Mouse (Mus musculus): ENCODE results near the gene Akap11. TPM values are rescaled to one million over a fixed set of nuclear protein-coding genes. Genes with fewer than 3 reads are reported as not detected.

Akap11 gene
- total and polyA plus RNA-seq, 2 experiments, result 3.3 to 36.0 TPM

- no peaks in the 10 kb centered on the region for H3K36me3 ChIP-seq (ENCODE audit: control insufficient read depth, insufficient read depth, low read length)
- H3K4me1 ChIP-seq (ENCODE audit: control insufficient read depth, insufficient read depth, low read length), result no peaks in the 10 kb centered on the region
- TF ChIP-seq CTCF (IDR thresholded peaks at IDR 0.05; ENCODE audit: low read depth, low read length) (no peak), POLR2A (IDR thresholded peaks at IDR 0.05; ENCODE audit: extremely low read depth, insufficient read depth, low read length) (no peak)
- H3K79me2 ChIP-seq (ENCODE audit: control insufficient read depth, insufficient read depth, low read length), result no peaks in the 10 kb centered on the region
- H3K27ac ChIP-seq (replicated peaks; ENCODE audit: insufficient read depth, low read depth, low read length), result 0 out of 2 replicates have a peak overlapping the region, but pooled peaks have one; percentile 16
- 81% methylated on average over 6 of the region's 6 CpGs for WGBS
- no peak overlapping the region for H3K9ac ChIP-seq (ENCODE audit: low read depth, low read length)
- peak; percentile 29 for DNase-seq (ENCODE audit: extremely low read depth, low read depth, low spot score)
- no peaks in the 10 kb centered on the region for H3K27me3 ChIP-seq (ENCODE audit: control insufficient read depth, insufficient read depth, low read length)
- H3K4me3 ChIP-seq (ENCODE audit: insufficient read depth, low read depth, low read length), result no peak overlapping the region
These were observed 12.2 kb upstream of the Akap11 start for GRCm38 (mm10) chr14:78548807-78549206.

GRCm38 (mm10) chr14:78541319-78541718, 4.7 kb upstream of the Akap11 start:
- no peak for DNase-seq (ENCODE audit: extremely low read depth, low read depth, low spot score)
- Histone ChIP-seq H3K4me1 (ENCODE audit: control insufficient read depth, insufficient read depth, low read length) (no peaks in the 10 kb centered on the region; the same call in 1 of the 2 replicates), H3K36me3 (ENCODE audit: control insufficient read depth, insufficient read depth, low read length) (no peaks in the 10 kb centered on the region), H3K79me2 (ENCODE audit: control insufficient read depth, insufficient read depth, low read length) (peaks cover 1% of the 10 kb centered on the region; the same call in 1 of the 2 replicates), H3K27me3 (ENCODE audit: control insufficient read depth, insufficient read depth, low read length) (no peaks in the 10 kb centered on the region), H3K9ac (ENCODE audit: low read depth, low read length) (no peak overlapping the region), H3K27ac (replicated peaks; ENCODE audit: insufficient read depth, low read depth, low read length) (no peak overlapping the region), H3K4me3 (ENCODE audit: insufficient read depth, low read depth, low read length) (no peak overlapping the region)
- 82% methylated on average over 3 of the region's 3 CpGs for WGBS
- no peak for TF ChIP-seq CTCF (IDR thresholded peaks at IDR 0.05; ENCODE audit: low read depth, low read length)
- no peak for TF ChIP-seq POLR2A (IDR thresholded peaks at IDR 0.05; ENCODE audit: extremely low read depth, insufficient read depth, low read length)

- H3K4me1 ChIP-seq (ENCODE audit: control insufficient read depth, insufficient read depth, low read length), result peaks cover 2% of the 10 kb centered on the region; the same call in 1 of the 2 replicates
- no peaks in the 10 kb centered on the region for H3K36me3 ChIP-seq (ENCODE audit: control insufficient read depth, insufficient read depth, low read length)
- no peak overlapping the region for H3K9ac ChIP-seq (ENCODE audit: low read depth, low read length)
- TF ChIP-seq CTCF (IDR thresholded peaks at IDR 0.05; ENCODE audit: low read depth, low read length) (no peak), POLR2A (IDR thresholded peaks at IDR 0.05; ENCODE audit: extremely low read depth, insufficient read depth, low read length) (no peak)
- no peak for DNase-seq (ENCODE audit: extremely low read depth, low read depth, low spot score)
- 96% methylated on average over 1 of the region's 1 CpGs for WGBS
- no peak overlapping the region for H3K27ac ChIP-seq (replicated peaks; ENCODE audit: insufficient read depth, low read depth, low read length)
- H3K4me3 ChIP-seq (ENCODE audit: insufficient read depth, low read depth, low read length), result no peak overlapping the region
- H3K79me2 ChIP-seq (ENCODE audit: control insufficient read depth, insufficient read depth, low read length), result peaks cover 4% of the 10 kb centered on the region; the same call in 1 of the 2 replicates
- no peaks in the 10 kb centered on the region for H3K27me3 ChIP-seq (ENCODE audit: control insufficient read depth, insufficient read depth, low read length)
These were observed 3.2 kb upstream of the Akap11 start for GRCm38 (mm10) chr14:78539821-78540220.

GRCm38 (mm10) chr14:78538572-78539320, 2.1 kb upstream of the Akap11 start:
- Histone ChIP-seq H3K36me3 (ENCODE audit: control insufficient read depth, insufficient read depth, low read length) (no peaks in the 10 kb centered on the region), H3K4me1 (ENCODE audit: control insufficient read depth, insufficient read depth, low read length) (peaks cover 2% of the 10 kb centered on the region; the same call in 1 of the 2 replicates), H3K9ac (ENCODE audit: low read depth, low read length) (no peak overlapping the region), H3K27me3 (ENCODE audit: control insufficient read depth, insufficient read depth, low read length) (no peaks in the 10 kb centered on the region), H3K27ac (replicated peaks; ENCODE audit: insufficient read depth, low read depth, low read length) (no peak overlapping the region), H3K4me3 (ENCODE audit: insufficient read depth, low read depth, low read length) (no peak overlapping the region), H3K79me2 (ENCODE audit: control insufficient read depth, insufficient read depth, low read length) (peaks cover 10% of the 10 kb centered on the region; the same call in 1 of the 2 replicates)
- TF ChIP-seq POLR2A (IDR thresholded peaks at IDR 0.05; ENCODE audit: extremely low read depth, insufficient read depth, low read length) (no peak), CTCF (IDR thresholded peaks at IDR 0.05; ENCODE audit: low read depth, low read length) (no peak)
- 60% methylated on average over 5 of the region's 5 CpGs for WGBS
- no peak for DNase-seq (ENCODE audit: extremely low read depth, low read depth, low spot score)

GRCm38 (mm10) chr14:78537551-78537950, 943 bp upstream of the Akap11 start:
- DNase-seq (ENCODE audit: extremely low read depth, low read depth, low spot score), result peak; percentile 48
- no peak overlapping the region for H3K9ac ChIP-seq (ENCODE audit: low read depth, low read length)
- no peaks in the 10 kb centered on the region for H3K27me3 ChIP-seq (ENCODE audit: control insufficient read depth, insufficient read depth, low read length)
- no peak for TF ChIP-seq CTCF (IDR thresholded peaks at IDR 0.05; ENCODE audit: low read depth, low read length)
- TF ChIP-seq POLR2A (IDR thresholded peaks at IDR 0.05; ENCODE audit: extremely low read depth, insufficient read depth, low read length), result no peak
- 34% methylated on average over 6 of the region's 6 CpGs for WGBS
- no peak overlapping the region; the same call in 1 of the 2 replicates for H3K27ac ChIP-seq (replicated peaks; ENCODE audit: insufficient read depth, low read depth, low read length)
- peaks cover 12% of the 10 kb centered on the region; the same call in 1 of the 2 replicates for H3K79me2 ChIP-seq (ENCODE audit: control insufficient read depth, insufficient read depth, low read length)
- H3K4me1 ChIP-seq (ENCODE audit: control insufficient read depth, insufficient read depth, low read length), result peaks cover 2% of the 10 kb centered on the region; the same call in 1 of the 2 replicates
- H3K4me3 ChIP-seq (ENCODE audit: insufficient read depth, low read depth, low read length), result 0 out of 2 replicates have a peak overlapping the region, but pooled peaks have one; percentile 88
- H3K36me3 ChIP-seq (ENCODE audit: control insufficient read depth, insufficient read depth, low read length), result no peaks in the 10 kb centered on the region

GRCm38 (mm10) chr14:78535366-78535765, 1.2 kb downstream of the Akap11 start:
- TF ChIP-seq CTCF (IDR thresholded peaks at IDR 0.05; ENCODE audit: low read depth, low read length) (no peak), POLR2A (IDR thresholded peaks at IDR 0.05; ENCODE audit: extremely low read depth, insufficient read depth, low read length) (no peak)
- Histone ChIP-seq H3K27ac (replicated peaks; ENCODE audit: insufficient read depth, low read depth, low read length) (no peak overlapping the region), H3K9ac (ENCODE audit: low read depth, low read length) (no peak overlapping the region), H3K4me3 (ENCODE audit: insufficient read depth, low read depth, low read length) (no peak overlapping the region), H3K79me2 (ENCODE audit: control insufficient read depth, insufficient read depth, low read length) (peaks cover 12% of the 10 kb centered on the region; the same call in 1 of the 2 replicates), H3K4me1 (ENCODE audit: control insufficient read depth, insufficient read depth, low read length) (peaks cover 2% of the 10 kb centered on the region; the same call in 1 of the 2 replicates), H3K36me3 (ENCODE audit: control insufficient read depth, insufficient read depth, low read length) (no peaks in the 10 kb centered on the region), H3K27me3 (ENCODE audit: control insufficient read depth, insufficient read depth, low read length) (no peaks in the 10 kb centered on the region)
- WGBS, result 57% methylated on average over 2 of the region's 2 CpGs
- no peak for DNase-seq (ENCODE audit: extremely low read depth, low read depth, low spot score)
